Mouse (Mus musculus) lung, postnatal 0 days (tissue): ENCODE data around the gene Hs3st6. TPM values are rescaled to one million over a fixed set of nuclear protein-coding genes. Genes with fewer than 3 reads are reported as not detected.

Source experiments
- ATAC-seq: fragments of 200-750 bp; cut with Nextera tagmentation; 2 replicates; pipeline ENCODE4 v1.8.0; 2017; ENCODE audit warnings: moderate library complexity
- DNase-seq: peaks from one replicate; pipeline ENCODE4 v3.0.0-alpha.2; 2016; ENCODE audit warnings: low spot score
- H3K27ac ChIP-seq: fragments of 300-500 bp; sonication (generic); 2 replicates; pipeline ENCODE4 v1.5.1; 2014; ENCODE audit warnings: antibody characterized with exemption, mild to moderate bottlenecking, low read length, mixed read lengths
- H3K27me3 ChIP-seq: fragments of 300-500 bp; sonication (generic); replicated peaks from 2 replicates; pipeline ENCODE4 v1.6.1; 2014; ENCODE audit warnings: low read length, mixed read lengths; ENCODE audit not compliant: insufficient read depth
- H3K36me3 ChIP-seq: fragments of 300-500 bp; sonication (generic); 2 replicates; pipeline ENCODE4 v1.6.1; 2014; ENCODE audit warnings: low read length, mixed read lengths; ENCODE audit not compliant: insufficient read depth
- H3K4me1 ChIP-seq: fragments of 300-500 bp; sonication (generic); 2 replicates; pipeline ENCODE4 v1.6.1; 2014; ENCODE audit warnings: antibody characterized with exemption, low read depth, low read length, mixed read lengths; ENCODE audit not compliant: insufficient read depth
- H3K4me2 ChIP-seq: fragments of 300-500 bp; sonication (generic); replicated peaks from 2 replicates; pipeline ENCODE4 v1.6.1; 2014; ENCODE audit warnings: low read depth, mild to moderate bottlenecking, low read length, moderate library complexity, mixed read lengths
- H3K4me3 ChIP-seq: fragments of 300-500 bp; sonication (generic); 2 replicates; pipeline ENCODE4 v1.5.1; 2014; ENCODE audit warnings: low read depth, low read length
- H3K9ac ChIP-seq: fragments of 300-500 bp; sonication (generic); replicated peaks from 2 replicates; pipeline ENCODE4 v1.6.1; 2014; ENCODE audit warnings: low read depth, mild to moderate bottlenecking
- H3K9me3 ChIP-seq: fragments of 300-500 bp; sonication (generic); 2 replicates; pipeline ENCODE4 v1.6.1; 2016; ENCODE audit warnings: low read length, mixed read lengths
- CTCF ChIP-seq: IDR thresholded peaks from 2 replicates; pipeline ENCODE4 v1.5.1; 2016; ENCODE audit warnings: antibody characterized with exemption, mild to moderate bottlenecking
- EP300 ChIP-seq: IDR thresholded peaks from 2 replicates; pipeline ENCODE4 v1.6.1; 2016; ENCODE audit warnings: antibody characterized with exemption, mild to moderate bottlenecking, control low read depth
- WGBS: fragments of 180-500 bp; shearing (Covaris S2); extraction: QIAGEN DNeasy Blood & Tissue Kit; methylation state at CpG from one replicate; pipeline ENCODE4 v1.1.7; 2014; 5-methylcytosine and 5-hydroxymethylcytosine counted together
- polyA plus RNA-seq: library from polyadenylated mRNA; unstranded; fragments of >200 nt; fragmentation: Nextera tagmentation; extraction: Ambion mirVana; gene quantifications from 2 replicates; pipeline ENCODE4 v1.2.1, GENCODE M21; 2015

The Hs3st6 gene
- polyA plus RNA-seq, 1 experiment from 2014 or later, result 2.8 TPM

DNA sequence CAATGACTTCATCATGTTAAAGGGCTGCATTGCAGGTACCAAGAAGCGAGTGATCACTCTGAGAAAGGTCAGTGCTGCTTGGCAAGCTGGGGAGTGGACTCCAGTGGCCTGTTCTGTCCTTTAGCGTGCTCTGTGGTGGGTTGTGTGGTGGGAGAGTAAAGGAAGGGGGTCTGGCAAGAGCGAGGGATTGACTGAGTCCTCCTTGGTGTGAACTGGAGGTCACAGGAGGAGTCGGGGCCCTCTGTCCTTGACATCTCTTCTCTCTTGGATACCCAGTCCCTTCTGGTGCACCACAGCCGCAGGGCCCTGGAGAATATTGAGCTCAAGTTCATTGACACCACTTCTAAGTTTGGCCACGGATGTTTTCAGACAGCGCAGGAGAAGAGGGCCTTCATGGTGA, 17.3 kb upstream of the Hs3st6 start:
- Histone ChIP-seq H3K27ac (peak overlapping the region; percentile 71; the same call in 1 of the 2 replicates), H3K9ac (no peak overlapping the region), H3K27me3 (no peaks in the 10 kb centered on the region), H3K4me3 (no peak overlapping the region), H3K4me2 (peak overlapping the region; percentile 85; the same call in 1 of the 2 replicates), H3K4me1 (peaks cover 7% of the 10 kb centered on the region; the same call in 1 of the 2 replicates), H3K9me3 (no peaks in the 10 kb centered on the region), H3K36me3 (0 out of 2 replicates have a peak, but pooled peaks cover 6% of the 10 kb centered on the region)
- WGBS, result 85% methylated on average over 7 of the region's 7 CpGs
- DNase-seq (no peak), ATAC-seq (no peak)
- TF ChIP-seq EP300 (no peak), CTCF (no peak)

GRCm38 (mm10) chr17:24736330-24737051, 16.3 kb upstream of the Hs3st6 start, which contains the start of gene Msrb1:
Gene Msrb1, plus strand, starts transcription at chr17:24736642.
- H3K9ac ChIP-seq, result peak within 1 kb of the TSS; percentile 45
- peaks cover 7% of the 10 kb centered on the region; the same call in 1 of the 2 replicates for H3K4me1 ChIP-seq
- under 1% methylated on average over 29 of the region's 29 CpGs for WGBS
- DNase-seq (peak; percentile 100), ATAC-seq (peak; percentile 98)
- peak within 1 kb of the TSS; percentile 85 for H3K4me2 ChIP-seq
- H3K27me3 ChIP-seq, result no peaks in the 10 kb centered on the region
- no peaks in the 10 kb centered on the region for H3K9me3 ChIP-seq
- H3K27ac ChIP-seq, result peak within 1 kb of the TSS; percentile 83
- TF ChIP-seq EP300, result peak; percentile 20; the same call in 1 of the 2 replicates
- TF ChIP-seq CTCF, result no peak
- H3K4me3 ChIP-seq, result peak within 1 kb of the TSS; percentile 60
- peaks cover 8% of the 10 kb centered on the region; the same call in 1 of the 2 replicates for H3K36me3 ChIP-seq

DNA sequence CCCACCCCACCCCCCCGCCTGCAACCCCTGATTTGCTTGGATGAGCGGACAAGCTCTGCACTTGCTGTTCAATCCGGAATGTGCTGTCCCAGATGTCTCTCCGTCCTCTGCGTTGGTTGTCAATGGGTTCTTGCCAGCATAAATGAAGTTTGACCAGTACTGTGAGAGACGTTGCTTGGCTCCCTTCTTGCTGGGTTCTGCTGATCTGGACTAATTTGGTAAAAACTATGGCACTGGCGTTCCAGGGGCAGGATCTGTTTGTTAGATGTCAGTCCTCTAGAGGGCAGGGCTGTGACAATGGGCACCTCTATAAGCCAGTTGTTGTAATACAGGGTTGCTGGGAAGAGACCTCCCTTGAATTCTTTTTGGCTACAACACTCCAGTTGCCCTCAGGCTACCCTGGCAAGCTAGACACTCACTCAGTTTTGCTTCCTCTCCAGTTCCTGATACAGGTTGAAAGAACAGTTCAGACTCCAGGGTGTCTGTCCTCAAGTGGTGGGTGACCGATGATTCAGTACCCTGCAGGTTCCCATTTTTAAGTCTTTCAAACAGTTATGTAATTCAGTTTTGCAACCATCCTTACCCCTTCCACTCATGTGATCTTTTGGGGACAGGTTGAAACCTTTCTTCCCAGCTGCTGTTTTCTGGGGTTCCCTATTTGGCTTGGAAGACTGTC, 15.5 kb upstream of the Hs3st6 start:
- H3K4me1 ChIP-seq, result peaks cover 7% of the 10 kb centered on the region; the same call in 1 of the 2 replicates
- H3K4me2 ChIP-seq, result peak overlapping the region; percentile 85
- DNase-seq (peak; percentile 44), ATAC-seq (no peak)
- H3K9ac ChIP-seq, result peak overlapping the region; percentile 45; the same call in 1 of the 2 replicates
- H3K9me3 ChIP-seq, result no peaks in the 10 kb centered on the region
- H3K27me3 ChIP-seq, result no peaks in the 10 kb centered on the region
- WGBS, result 18% methylated on average over 8 of the region's 8 CpGs
- H3K36me3 ChIP-seq, result peaks cover 11% of the 10 kb centered on the region; the same call in 1 of the 2 replicates
- peak overlapping the region; percentile 60 for H3K4me3 ChIP-seq
- H3K27ac ChIP-seq, result peak overlapping the region; percentile 83; the same call in 1 of the 2 replicates
- TF ChIP-seq EP300, result no peak
- peak; percentile 32 for TF ChIP-seq CTCF

GRCm38 (mm10) chr17:24738238-24738637, 14.6 kb upstream of the Hs3st6 start:
- no peak for ATAC-seq
- H3K27me3 ChIP-seq, result no peaks in the 10 kb centered on the region
- H3K4me2 ChIP-seq, result no peak overlapping the region
- peaks cover 7% of the 10 kb centered on the region; the same call in 1 of the 2 replicates for H3K4me1 ChIP-seq
- 75% methylated on average over 4 of the region's 4 CpGs for WGBS
- no peak overlapping the region for H3K9ac ChIP-seq
- TF ChIP-seq CTCF, result no peak
- TF ChIP-seq EP300, result no peak
- DNase-seq, result no peak
- no peak overlapping the region for H3K27ac ChIP-seq
- H3K4me3 ChIP-seq, result no peak overlapping the region
- H3K36me3 ChIP-seq, result peaks cover 11% of the 10 kb centered on the region; the same call in 1 of the 2 replicates
- H3K9me3 ChIP-seq, result no peaks in the 10 kb centered on the region

DNA sequence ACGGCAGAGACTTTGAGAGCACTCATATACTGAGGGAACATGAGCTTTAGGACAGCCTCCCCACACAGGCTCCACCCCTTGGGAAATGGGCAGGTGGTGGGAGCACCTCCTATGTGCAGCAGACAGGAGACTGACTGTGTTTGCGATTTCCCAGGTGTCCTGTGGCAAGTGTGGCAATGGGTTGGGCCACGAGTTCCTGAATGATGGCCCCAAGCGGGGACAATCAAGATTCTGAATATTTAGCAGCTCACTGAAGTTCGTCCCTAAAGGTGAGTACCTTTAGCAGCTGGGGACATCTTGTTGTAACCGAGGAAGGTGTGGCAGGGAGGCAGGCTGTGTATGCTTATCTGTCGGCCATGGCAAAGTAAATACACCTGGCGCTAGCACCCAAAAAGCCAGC, 12.9 kb upstream of the Hs3st6 start:
- Histone ChIP-seq H3K36me3 (peaks cover 11% of the 10 kb centered on the region; the same call in 1 of the 2 replicates), H3K4me1 (peaks cover 7% of the 10 kb centered on the region; the same call in 1 of the 2 replicates), H3K9me3 (no peaks in the 10 kb centered on the region), H3K27ac (no peak overlapping the region), H3K9ac (no peak overlapping the region), H3K27me3 (no peaks in the 10 kb centered on the region), H3K4me3 (no peak overlapping the region), H3K4me2 (no peak overlapping the region)
- no peak for DNase-seq
- ATAC-seq, result no peak
- TF ChIP-seq EP300 (no peak), CTCF (no peak)
- 66% methylated on average over 8 of the region's 8 CpGs for WGBS

DNA sequence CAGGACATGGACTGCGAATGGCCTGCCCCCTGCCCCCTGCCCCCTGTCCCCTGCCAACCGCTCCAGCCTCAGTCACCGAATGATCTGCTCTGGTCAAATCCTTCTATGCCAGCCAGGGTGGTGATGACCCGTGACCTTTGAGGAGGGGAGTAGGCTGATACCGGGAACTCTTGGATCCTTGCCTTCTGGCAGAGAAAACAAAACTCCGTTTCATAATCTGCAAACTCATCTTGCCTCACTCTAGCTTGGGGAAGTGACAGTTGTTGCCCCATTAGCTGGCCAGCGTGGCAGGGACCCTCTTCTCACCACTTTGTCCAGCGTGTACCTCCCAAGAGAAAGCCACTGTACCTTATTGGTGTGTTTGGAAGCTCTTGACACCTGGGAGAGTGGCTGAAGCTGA, 10.5 kb upstream of the Hs3st6 start:
- TF ChIP-seq CTCF (no peak), EP300 (no peak)
- H3K4me3 ChIP-seq, result no peak overlapping the region
- no peaks in the 10 kb centered on the region for H3K9me3 ChIP-seq
- 53% methylated on average over 8 of the region's 8 CpGs for WGBS
- DNase-seq (peak; percentile 37), ATAC-seq (peak; percentile 20; the same call in 1 of the 2 replicates)
- H3K4me1 ChIP-seq, result peaks cover under 1% of the 10 kb centered on the region; the same call in 1 of the 2 replicates
- no peak overlapping the region for H3K27ac ChIP-seq
- no peaks in the 10 kb centered on the region for H3K27me3 ChIP-seq
- H3K4me2 ChIP-seq, result no peak overlapping the region
- peaks cover 11% of the 10 kb centered on the region; the same call in 1 of the 2 replicates for H3K36me3 ChIP-seq
- H3K9ac ChIP-seq, result no peak overlapping the region; the same call in 1 of the 2 replicates
